Mouse (Mus musculus): ENCODE results near the gene Cradd.

Cradd gene

GRCm38 (mm10) chr10:95159675-95160256, 164.2 kb downstream of the Cradd start:
- DNase-seq (ENCODE audit: low read depth) = no peak

GRCm38 (mm10) chr10:95156410-95156809, 167.5 kb downstream of the Cradd start:
- no peak for DNase-seq (ENCODE audit: low read depth)

DNA sequence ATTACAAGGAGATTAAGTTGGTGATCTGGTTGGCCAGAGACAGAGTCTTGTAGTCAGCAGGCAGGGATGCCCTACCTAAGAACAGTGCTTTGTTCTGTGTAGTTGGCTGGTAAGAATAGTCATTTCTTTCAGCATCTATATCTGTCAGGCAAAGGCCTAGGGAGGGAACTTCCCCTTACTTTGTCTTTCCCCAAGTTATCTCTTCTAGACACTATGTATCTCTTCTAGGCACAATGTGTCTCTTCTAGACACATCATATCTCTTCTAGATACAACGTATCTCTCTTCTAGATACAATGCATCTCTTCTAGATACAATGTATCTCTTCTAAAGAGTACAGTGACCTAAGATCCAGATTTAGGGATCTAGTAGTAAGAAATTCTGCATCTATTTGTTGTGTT, 169.3 kb downstream of the Cradd start:
- DNase-seq (ENCODE audit: low read depth) = no peak

- DNase-seq (ENCODE audit: low read depth) = no peak
Measured at GRCm38 (mm10) chr10:95153224-95153623, 170.7 kb downstream of the Cradd start.

DNA sequence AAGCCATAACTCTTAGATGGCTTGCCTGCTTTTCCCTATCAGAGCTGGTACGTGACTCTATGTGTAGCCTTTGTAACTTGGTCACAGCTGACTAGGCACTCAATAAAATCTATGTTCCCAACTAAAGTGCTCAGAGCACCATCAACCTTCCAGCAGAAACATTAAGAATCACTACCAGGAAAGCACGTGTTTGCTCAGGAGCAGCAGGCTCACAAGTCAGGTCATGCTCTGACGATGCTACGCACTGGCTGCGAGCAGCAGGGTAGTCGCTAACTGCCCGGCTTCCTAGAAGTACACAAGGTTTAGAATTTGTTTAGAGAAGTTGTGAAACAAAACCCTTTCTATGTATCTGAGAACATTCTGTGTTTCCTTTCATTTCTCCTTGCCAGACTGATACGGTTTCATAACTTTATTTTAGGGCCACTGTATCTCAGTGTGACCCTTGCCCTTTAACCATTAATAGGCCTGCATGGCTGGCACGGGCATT, 171.4 kb downstream of the Cradd start:
- DNase-seq (ENCODE audit: low read depth) = no peak

- peak; percentile 18 for DNase-seq (ENCODE audit: low read depth)
Measured at GRCm38 (mm10) chr10:95151012-95151768, 172.7 kb downstream of the Cradd start.

DNA sequence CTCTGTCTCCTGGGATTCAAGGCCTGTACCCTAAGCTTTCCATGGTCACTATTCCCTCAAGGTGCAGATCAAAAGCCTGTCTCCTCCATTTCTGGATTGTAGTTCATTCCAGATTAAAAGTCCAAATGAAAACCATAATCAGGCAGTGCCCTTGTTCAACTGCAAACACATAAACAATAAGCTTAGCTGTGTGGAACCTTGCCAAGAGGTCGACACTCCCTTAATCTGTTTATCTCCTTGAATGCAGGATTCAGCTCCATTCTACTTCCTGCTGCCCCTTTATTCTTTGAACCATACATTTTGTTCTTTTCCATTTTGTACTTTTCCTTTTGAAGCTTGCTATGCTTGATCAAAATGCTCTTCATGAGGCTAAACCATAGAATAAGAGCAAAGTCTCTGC, 174.3 kb downstream of the Cradd start:
- DNase-seq (ENCODE audit: low read depth) = no peak

GRCm38 (mm10) chr10:95148641-95149040, 175.3 kb downstream of the Cradd start:
- DNase-seq (ENCODE audit: low read depth) = no peak

GRCm38 (mm10) chr10:95147136-95147901, 176.6 kb downstream of the Cradd start:
- DNase-seq (ENCODE audit: low read depth) = no peak

DNA sequence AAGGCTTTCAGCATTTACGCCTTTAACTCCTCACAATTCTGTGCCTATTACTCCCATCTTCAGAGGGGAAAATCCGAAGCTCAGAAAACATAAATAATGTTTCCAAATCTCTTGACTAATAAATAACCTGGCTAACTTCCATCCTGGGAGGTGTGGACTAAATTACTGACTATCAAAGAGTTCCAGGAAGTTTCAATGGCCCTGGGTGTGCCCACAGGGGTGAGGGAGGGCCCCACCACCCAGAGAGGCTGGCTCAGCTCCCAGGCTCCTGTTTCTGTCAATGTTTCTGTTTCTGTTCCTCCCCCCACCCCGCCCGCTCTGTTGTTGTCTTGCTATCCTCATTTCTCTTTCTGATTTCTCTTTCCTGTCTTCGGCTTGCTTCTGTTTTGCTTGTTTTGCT, 177.4 kb downstream of the Cradd start:
- no peak for DNase-seq (ENCODE audit: low read depth)

GRCm38 (mm10) chr10:95145204-95145926, 178.6 kb downstream of the Cradd start:
- DNase-seq (ENCODE audit: low read depth) = no peak

- no peak for DNase-seq (ENCODE audit: low read depth)
Measured at GRCm38 (mm10) chr10:95144414-95145130, 179.4 kb downstream of the Cradd start.

DNA sequence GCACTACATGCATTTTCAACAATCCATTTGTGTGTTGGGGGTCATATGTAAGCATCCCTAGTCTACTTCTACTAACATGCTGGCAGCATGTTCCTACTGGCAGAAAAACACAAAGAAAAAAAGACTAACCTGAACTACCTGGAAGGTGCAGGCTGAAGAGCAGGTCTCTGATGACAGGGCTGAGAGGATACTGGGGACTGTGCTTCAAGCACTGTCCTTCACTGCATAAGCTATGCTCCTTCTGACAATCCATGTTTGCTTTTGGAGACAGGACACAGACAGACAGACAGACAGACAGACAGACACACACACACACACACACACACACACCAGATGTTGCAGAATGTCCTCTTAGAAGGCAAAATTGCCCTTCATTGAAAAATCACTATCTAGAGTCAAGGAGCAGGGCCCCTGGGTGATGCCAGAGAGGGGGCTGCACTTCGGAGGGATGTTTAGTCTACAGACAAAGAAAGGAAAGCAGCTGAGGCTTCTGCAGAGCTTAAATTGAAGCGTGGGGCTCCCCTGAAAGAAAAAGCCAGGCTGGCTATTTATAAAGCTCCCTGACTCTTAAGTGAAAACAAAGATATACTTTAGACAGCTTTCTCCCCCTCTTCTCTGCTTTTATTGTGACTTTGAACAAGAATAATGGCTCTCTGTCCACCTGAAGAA, 180.4 kb downstream of the Cradd start:
- DNase-seq (ENCODE audit: low read depth) = no peak

GRCm38 (mm10) chr10:95142844-95143435, 181.0 kb downstream of the Cradd start:
- no peak for DNase-seq (ENCODE audit: low read depth)

DNA sequence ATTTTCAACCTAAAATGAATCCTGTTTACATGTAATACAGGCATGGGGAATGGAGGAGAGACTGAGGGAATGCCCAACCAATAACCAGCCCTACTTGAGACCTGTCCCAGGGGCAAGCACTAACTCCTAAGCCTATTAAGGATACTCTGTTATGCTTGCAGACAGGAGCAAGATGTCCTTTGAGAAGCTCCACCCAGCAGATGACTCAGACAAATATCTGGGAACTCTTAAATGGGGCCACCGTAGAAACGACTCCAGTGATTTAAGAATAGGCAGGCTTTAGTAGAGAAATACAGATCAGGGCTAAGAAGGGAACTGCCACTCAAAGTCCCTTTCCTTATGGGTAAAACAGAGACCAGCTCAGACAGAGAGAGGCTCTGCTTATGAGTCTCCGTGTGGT, 182.9 kb downstream of the Cradd start:
- no peak for DNase-seq (ENCODE audit: low read depth)

DNA sequence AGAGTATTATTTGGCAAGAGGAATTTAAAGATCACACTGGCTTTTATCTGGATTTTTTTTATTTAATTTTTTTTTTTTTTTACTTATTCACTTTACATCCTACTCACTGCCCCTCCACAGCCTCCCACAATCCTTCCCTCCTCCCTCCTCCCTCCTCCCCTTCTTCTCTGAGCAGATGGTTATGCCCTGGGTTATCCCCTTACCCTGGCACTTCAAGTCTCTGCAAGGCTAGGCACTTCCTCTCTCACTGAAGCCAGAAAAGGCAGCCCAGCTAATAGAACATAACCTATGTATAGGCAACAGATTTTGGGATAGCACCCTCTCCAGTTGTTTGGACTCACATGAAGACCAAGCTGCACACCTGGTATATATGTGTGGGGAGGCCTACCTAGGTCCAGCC, 183.7 kb downstream of the Cradd start:
- no peak for DNase-seq (ENCODE audit: low read depth)

DNA sequence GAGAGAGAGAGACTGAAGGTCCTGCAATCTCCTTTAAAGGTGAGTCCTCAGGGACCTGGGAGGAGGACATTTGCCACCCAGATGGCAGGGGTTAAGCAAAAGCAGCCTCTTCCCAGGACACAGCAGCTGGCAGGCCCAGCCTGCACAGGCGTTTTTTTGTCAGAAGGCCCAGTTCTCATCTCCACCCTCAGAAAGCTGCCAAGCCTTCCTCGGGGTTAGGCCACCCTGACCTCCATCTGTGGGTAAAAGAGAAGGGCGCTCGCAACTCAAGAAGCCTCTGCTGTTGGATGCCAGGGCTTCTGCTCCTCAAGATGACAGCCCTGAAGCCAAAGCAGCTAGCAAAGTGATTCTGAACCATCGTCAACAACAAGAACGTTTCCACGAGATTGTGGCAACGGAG, 184.3 kb downstream of the Cradd start:
- no peak for DNase-seq (ENCODE audit: low read depth)

DNA sequence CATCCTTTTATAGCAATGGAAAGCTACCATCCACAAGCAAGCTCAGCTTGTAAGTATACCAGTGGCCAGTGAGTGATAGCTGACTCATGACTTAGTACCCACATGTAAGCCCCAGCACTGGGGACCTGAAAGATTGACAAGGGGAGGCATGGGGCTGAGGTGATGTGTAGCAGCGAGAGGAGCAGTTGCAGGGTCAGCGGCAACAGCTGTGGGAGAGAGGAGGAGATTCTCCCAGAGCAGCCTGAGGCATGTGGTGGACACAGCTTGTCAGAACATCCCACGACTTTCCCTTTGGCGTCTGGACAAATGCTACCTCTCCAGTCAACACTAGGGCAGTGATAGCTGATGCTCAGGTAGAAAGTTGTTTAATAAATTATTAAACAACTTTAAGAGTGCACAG, 190.9 kb downstream of the Cradd start:
- DNase-seq (ENCODE audit: low read depth) = no peak

All from c-Kit-positive CD71-negative TER-119-negative erythroid progenitor cells, embryonic 14.5 days (primary cell).